In genomic region chr8:8970776-8971175, GRCm38 (mm10) we compare ENCODE assay signal across 16 mouse cellular contexts.
"Had no signal": no experiment of that assay in that cellular context is flagged by ENCODE, and none has a peak within 500 bp of the region (broad histone marks: within the 10 kb centered on the region; RNA-seq: fewer than 3 reads in every experiment).

No protein-coding gene starts in this region.

- H3K4me1 ChIP-seq: neural tube, embryonic 13.5 days; neural tube, embryonic 15.5 days had no signal

- H3K4me3 ChIP-seq: midbrain, embryonic 10.5 days; midbrain, embryonic 12.5 days; myocyte; neural tube, embryonic 13.5 days; neural tube, embryonic 15.5 days had no signal

- H3K9ac ChIP-seq: lung, embryonic 14.5 days; midbrain, embryonic 12.5 days; neural tube, embryonic 13.5 days; neural tube, embryonic 15.5 days had no signal

- H3K4me2 ChIP-seq: lung, embryonic 14.5 days; midbrain, embryonic 12.5 days; neural tube, embryonic 13.5 days; neural tube, embryonic 15.5 days had no signal

- H3K36me3 ChIP-seq: midbrain, embryonic 10.5 days; midbrain, embryonic 12.5 days; neural tube, embryonic 13.5 days; neural tube, embryonic 15.5 days had no signal

- ATAC-seq: midbrain, embryonic 16.5 days had no signal

- H3K27me3 ChIP-seq: neural tube, embryonic 13.5 days; neural tube, embryonic 15.5 days had no signal

- H3K27ac ChIP-seq: midbrain, embryonic 10.5 days; midbrain, embryonic 12.5 days; neural tube, embryonic 13.5 days; neural tube, embryonic 15.5 days had no signal

- DNase-seq: lung, adult 18-20 months; lung, postnatal 10 days; lung, postnatal 4 days; retina, postnatal 1 day; right cerebral cortex, postnatal 25 days; right cerebral cortex, postnatal 4 days; spleen, adult 18-20 months; thymus, adult 2 months; thymus, postnatal 36 days had no signal

- H3K9me3 ChIP-seq: midbrain, embryonic 10.5 days; midbrain, embryonic 12.5 days; neural tube, embryonic 13.5 days; neural tube, embryonic 15.5 days had no signal
